Mouse (Mus musculus) MEL (cell line): ENCODE data around the gene Wdr82.

Source experiments
- BHLHE40 ChIP-seq: IDR thresholded peaks from 2 replicates; pipeline ENCODE4 v1.6.1; 2012; ENCODE audit warnings: low read depth, mild to moderate bottlenecking, inconsistent platforms, low read length, improper control_type of control experiment, borderline replicate concordance
- CHD2 ChIP-seq: IDR thresholded peaks from 2 replicates; pipeline ENCODE4 v1.6.1; 2011; ENCODE audit warnings: low read length, improper control_type of control experiment
- CTCF ChIP-seq, 3 experiments: IDR thresholded peaks in 2 of 3; conservative IDR thresholded peaks in 1 of 3; 2 replicates each; pipeline ENCODE4 v1.5.1; 2011 to 2012; ENCODE audit warnings: low read length in 3 of 3, low read depth in 2 of 3, mild to moderate bottlenecking in 2 of 3, improper control_type of control experiment in 1 of 3, inconsistent platforms in 1 of 3, mixed read lengths in 1 of 3, moderate library complexity in 1 of 3; ENCODE audit not compliant: control insufficient read depth in 1 of 3, insufficient read depth in 1 of 3, poor library complexity in 1 of 3, severe bottlenecking in 1 of 3
- EP300 ChIP-seq, 2 experiments: IDR thresholded peaks; 2 replicates each; pipeline ENCODE4 v1.6.1; 2011; ENCODE audit warnings: improper control_type of control experiment in 2 of 2, low read length in 2 of 2, low read depth in 1 of 2, mild to moderate bottlenecking in 1 of 2
- GABPA ChIP-seq: IDR thresholded peaks from 2 replicates; pipeline ENCODE4 v1.6.1; 2012; ENCODE audit warnings: low read depth, mild to moderate bottlenecking, inconsistent platforms, low read length, improper control_type of control experiment, moderate library complexity
- GATA1 ChIP-seq: IDR thresholded peaks from 2 replicates; pipeline ENCODE4 v1.6.1; 2011; ENCODE audit warnings: low read depth, low read length, improper control_type of control experiment
- JUND ChIP-seq: IDR thresholded peaks from 2 replicates; pipeline ENCODE4 v1.6.1; 2011; ENCODE audit warnings: low read depth, mild to moderate bottlenecking, improper control_type of control experiment, low read length
- NRF1 ChIP-seq: IDR thresholded peaks from 2 replicates; pipeline ENCODE4 v1.6.1; 2014; ENCODE audit warnings: low read depth, mild to moderate bottlenecking, inconsistent platforms, low read length, improper control_type of control experiment, moderate library complexity; ENCODE audit not compliant: poor library complexity, insufficient read depth, severe bottlenecking
- POLR2A ChIP-seq, 2 experiments: IDR thresholded peaks; 2 replicates each; pipeline ENCODE4 v1.6.1; 2011 to 2012; ENCODE audit warnings: low read length in 2 of 2, mild to moderate bottlenecking in 2 of 2, control low read depth in 1 of 2, improper control_type of control experiment in 1 of 2, low read depth in 1 of 2, moderate library complexity in 1 of 2; ENCODE audit not compliant: control insufficient read depth in 1 of 2, insufficient read depth in 1 of 2, poor library complexity in 1 of 2
- POLR2AphosphoS5 ChIP-seq: IDR thresholded peaks from 2 replicates; pipeline ENCODE4 v1.6.1; 2012; ENCODE audit warnings: low read depth, borderline replicate concordance, mild to moderate bottlenecking, inconsistent platforms, low read length, moderate library complexity, mixed read lengths
- TAL1 ChIP-seq: IDR thresholded peaks from 2 replicates; pipeline ENCODE4 v1.6.1; 2012; ENCODE audit warnings: mild to moderate bottlenecking, inconsistent platforms, low read length, moderate library complexity, mixed read lengths
- TCF12 ChIP-seq: IDR thresholded peaks from 2 replicates; pipeline ENCODE4 v1.6.1; 2014; ENCODE audit warnings: low read depth, mild to moderate bottlenecking, inconsistent platforms, low read length, improper control_type of control experiment, moderate library complexity
- ZNF384 ChIP-seq: IDR thresholded peaks from 2 replicates; pipeline ENCODE4 v1.6.1; 2012; ENCODE audit warnings: low read depth, mild to moderate bottlenecking, inconsistent platforms, low read length, improper control_type of control experiment

DNA sequence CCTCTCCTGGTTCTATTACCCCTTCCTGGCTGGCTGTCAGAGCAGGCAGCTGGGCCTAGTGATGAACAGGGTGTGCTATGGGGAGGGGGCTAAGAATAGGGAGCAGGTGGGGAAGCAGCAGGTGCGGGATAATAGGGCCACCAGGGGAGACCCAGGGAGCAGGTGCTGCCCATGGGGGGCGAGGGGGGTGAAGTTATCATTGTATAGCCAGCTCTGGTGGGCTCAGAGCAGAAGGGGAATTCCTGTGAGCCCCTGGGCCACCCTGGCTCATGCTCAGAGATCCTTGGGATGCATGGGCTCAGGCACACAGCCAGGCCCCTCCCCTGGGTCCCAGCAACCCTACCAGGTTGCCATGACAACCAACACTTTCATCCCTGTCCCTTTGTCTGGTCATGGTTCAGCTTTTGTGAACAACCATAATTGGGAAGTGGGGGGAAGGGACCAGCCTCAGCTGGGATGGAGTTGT, 43.9 kb upstream of the Wdr82 start:
- TF ChIP-seq CTCF (IDR thresholded peaks at IDR 0.05 in 2 of 3, conservative IDR thresholded peaks at IDR 0.05 in 1 of 3; ENCODE audit: control insufficient read depth in 1 of 3, insufficient read depth in 1 of 3, low read depth in 2 of 3, low read length in 3 of 3, poor library complexity in 1 of 3, severe bottlenecking in 1 of 3) = no peak
- TF ChIP-seq EP300 (IDR thresholded peaks at IDR 0.05; ENCODE audit: low read depth in 1 of 2, low read length in 2 of 2) = no peak
- TF ChIP-seq BHLHE40 = no peak
- TF ChIP-seq POLR2A (IDR thresholded peaks at IDR 0.05; ENCODE audit: control insufficient read depth in 1 of 2, insufficient read depth in 1 of 2, low read depth in 1 of 2, low read length in 2 of 2, poor library complexity in 1 of 2) = no peak
- TF ChIP-seq GABPA = no peak
- no peak for TF ChIP-seq CHD2
- no peak for TF ChIP-seq ZNF384
- no peak for TF ChIP-seq NRF1
- no peak for TF ChIP-seq GATA1
- no peak for TF ChIP-seq TAL1
- TF ChIP-seq JUND = no peak
- TF ChIP-seq TCF12 = no peak
- TF ChIP-seq POLR2AphosphoS5 = no peak
